Mouse (Mus musculus): ENCODE data around the gene Hacd3.

Hacd3 gene

DNA sequence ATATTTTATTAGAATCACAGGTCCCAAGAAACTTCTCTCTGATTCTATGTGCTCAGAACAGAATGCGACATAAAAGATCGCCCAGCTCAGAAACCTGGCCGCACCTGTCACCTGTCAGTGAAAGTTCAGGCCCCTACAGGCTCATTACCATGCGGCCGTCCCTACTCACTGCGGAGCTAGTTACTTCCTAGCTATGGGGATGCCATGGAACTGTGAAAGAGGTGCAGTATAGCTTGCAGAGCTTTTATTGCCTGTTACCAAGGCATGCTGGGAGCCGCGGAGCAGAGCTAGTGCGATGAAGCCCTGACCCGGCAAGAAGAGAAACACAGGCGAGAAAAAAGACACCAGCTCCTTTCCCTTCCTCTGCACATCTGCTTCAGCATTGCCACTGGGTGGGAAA, 77.5 kb downstream of the Hacd3 start:
- no peak for DNase-seq

DNA sequence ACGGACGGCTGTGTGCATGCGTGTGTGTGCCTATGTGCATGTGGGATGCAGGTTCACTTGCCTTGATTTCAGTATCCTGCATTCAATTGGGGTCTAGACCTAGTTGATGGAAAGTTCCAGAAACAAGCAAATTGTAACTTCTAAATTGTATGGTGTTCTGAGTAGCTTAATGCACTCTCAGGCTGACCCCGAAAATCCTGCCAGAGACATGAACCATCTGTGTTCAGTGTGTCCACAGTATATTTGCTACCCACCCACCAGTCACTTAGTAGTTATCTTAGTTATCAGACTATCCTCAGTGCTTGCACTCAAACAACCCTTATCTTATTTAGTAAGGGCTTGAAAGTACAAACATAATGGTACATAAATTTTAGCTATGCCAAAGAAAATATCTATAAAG, 79.8 kb downstream of the Hacd3 start:
- DNase-seq, result no peak

GRCm38 (mm10) chr9:64940731-64941346, 80.7 kb downstream of the Hacd3 start:
- no peak for DNase-seq

DNA sequence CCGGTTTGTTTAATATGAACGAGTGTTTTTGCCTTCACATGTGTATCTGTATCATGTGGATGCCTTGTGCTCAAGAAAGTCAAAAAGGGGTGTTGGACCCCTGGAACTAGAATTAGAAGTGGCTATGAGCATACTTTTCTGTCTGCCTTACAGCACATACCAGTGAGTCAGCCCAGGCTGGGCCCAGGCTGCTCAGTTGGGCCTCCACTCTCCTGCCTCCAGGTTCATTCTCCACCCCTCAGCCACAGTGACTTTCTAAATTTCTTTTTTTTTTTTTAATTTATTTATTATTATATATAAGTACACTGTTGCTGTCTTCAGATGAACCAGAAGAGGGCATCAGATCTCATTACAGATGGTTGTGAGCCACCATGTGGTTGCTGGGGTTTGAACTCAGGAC, 81.7 kb downstream of the Hacd3 start:
- DNase-seq, result no peak

- no peak for DNase-seq
Observed at GRCm38 (mm10) chr9:64939281-64939680, 82.2 kb downstream of the Hacd3 start.

- no peak for DNase-seq
Observed at GRCm38 (mm10) chr9:64938535-64938934, 83.0 kb downstream of the Hacd3 start.

- DNase-seq, result no peak
Observed at GRCm38 (mm10) chr9:64937491-64937890, 84.0 kb downstream of the Hacd3 start.
